Mouse (Mus musculus) urinary bladder, adult 2 months (tissue): ENCODE results near the gene Lekr1. TPM values are rescaled to one million over a fixed set of nuclear protein-coding genes. Genes with fewer than 3 reads are reported as not detected.

Experiments
- DNase-seq: peaks from one replicate; pipeline ENCODE4 v3.0.0; 2022; ENCODE audit warnings: low spot score
- polyA plus RNA-seq: library from polyadenylated mRNA; depleted of rRNA; stranded (reverse); fragments of >200 nt; gene quantifications from 2 replicates; pipeline ENCODE4 v1.2.3, GENCODE M21; 2012

The Lekr1 gene
- polyA plus RNA-seq, 1 experiment: 5.7 TPM

DNA sequence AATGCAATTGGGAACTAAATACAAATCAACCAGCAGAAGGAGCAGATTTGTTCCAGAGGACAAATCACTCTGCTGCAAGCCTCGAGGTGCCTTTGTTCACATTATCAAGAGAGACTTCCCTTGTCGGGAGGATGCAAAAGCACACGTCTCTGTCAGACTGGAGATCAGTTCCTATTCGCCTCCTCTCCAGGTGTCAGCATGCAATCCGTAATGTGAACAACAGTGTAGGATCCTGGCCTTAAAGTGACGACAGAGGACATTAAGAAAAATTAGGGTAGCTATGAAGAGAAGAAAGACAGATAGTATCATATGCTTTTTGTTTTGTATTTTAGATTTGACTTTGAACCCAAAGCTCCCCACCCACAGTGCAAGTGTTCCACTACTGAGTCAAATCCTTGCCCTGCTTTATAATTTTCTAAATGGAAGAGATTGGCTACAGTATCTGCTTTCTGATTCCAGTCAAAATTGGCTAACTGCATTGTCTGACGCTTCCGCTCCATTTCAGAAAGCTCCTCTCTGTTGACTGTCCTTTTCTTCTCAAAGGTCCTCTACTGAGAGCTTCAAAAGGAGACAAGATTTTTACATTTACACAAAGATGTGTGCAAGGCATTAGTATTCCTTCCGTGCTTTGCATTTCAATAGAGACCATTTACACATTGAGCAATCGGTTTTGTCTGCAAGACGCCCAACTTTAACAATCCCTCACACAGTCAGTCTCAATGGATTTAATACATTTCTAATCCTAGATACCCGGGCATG is 8.9 kb upstream of the Lekr1 start:
- no peak for DNase-seq

DNA sequence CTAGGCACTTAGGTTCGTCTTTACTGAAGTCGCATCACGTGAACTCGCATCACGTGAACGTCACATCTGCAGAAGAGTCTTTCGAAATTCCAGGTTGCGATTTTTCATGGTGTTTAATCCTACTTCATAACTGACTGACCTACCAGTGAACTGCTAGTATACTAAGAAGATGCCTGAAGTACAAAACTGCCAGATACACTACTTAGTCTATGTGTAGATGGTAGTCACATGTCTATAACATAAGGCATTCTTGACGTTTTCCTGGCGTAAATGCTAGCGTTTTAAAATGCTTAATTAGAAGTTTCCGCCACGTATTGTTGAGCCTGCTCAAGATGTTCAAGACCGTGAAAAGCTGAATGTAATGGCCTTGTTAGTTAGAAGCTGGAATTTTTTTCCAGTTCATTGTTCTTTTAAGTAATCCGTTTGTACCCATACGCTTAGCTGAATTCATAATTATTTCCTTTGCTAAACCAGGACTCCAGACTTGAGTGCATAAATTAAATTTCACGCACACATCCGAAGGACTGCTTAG is 7.9 kb upstream of the Lekr1 start:
- no peak for DNase-seq

DNA sequence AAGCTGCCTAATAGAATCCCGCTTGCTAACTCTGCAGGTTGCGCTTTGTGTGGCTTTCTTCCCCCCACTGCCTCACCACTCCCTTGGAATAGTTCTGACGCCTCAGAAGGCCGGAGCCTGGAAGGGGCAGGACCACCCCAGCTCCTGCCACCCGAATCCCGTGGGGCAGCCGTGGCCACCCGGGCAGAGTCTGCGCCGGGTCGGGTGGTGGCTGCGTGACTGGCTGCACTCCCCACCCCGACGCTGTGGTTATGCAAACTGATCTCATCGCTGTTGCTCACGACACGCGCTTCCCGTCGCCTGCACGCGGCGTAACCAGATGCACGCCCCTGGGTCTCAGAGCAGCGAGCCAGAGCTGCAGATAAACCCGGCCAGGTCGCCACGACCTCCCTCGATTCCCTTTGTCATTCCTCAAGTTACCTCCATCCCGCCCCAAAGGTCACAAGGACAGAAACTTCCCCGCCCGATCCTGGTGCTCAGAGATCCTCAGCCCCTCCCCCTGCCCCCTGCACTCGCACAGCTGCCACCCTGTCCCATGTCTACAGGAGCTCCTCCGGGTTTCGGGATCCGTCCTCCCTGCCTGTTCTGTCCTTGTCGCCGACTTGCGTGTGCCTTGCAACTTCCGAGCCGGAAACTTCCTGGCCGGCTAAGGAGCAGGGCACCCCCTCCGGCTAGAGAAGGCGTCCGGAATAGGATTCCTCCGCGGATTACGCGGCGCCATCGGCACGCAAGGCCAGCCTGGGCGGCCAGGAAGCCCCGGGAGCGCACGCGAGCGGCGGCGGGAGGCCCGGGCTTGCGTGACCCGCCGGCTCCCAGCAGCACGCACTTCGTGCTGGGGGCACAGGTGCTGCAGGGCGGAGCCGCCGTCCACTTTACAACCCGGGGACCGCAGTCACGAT is 7.1 kb upstream of the Lekr1 start:
- DNase-seq: peak; percentile 74

DNA sequence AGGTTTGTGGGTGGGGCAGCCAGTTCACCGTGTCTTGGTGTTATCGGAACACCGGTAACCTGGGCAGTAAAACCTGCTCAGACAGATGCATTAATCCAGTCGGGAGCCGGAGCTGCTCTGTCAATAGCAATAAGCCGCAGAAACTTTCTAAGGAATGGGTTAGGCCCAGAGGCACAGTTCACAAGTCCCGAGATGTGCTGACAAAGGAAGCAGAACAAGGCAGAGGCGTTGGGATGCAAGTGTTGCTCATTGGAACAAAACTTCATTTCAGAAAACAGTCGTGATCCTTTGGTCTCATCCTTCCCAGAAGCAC is 6.5 kb upstream of the Lekr1 start:
- no peak for DNase-seq

DNA sequence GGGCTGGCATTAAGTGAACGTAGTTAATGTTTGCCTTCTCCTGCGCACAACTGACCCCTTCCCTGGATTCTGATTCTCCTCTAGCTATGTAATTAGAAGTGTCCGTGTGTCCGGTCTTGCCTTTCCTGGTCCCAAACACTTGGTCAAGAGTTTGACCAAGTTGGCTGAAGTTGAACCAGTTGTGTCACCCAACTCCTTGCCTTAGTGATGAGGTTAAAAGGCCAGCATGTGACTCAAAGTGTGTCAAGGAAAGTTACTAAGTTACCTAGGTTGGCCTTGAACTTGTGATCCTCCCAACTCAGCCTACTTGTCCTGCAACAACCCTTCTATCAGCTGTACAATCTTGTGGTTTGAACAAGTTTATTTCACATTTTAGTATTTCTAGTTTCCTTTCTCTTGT is 5.7 kb upstream of the Lekr1 start:
- no peak for DNase-seq

DNA sequence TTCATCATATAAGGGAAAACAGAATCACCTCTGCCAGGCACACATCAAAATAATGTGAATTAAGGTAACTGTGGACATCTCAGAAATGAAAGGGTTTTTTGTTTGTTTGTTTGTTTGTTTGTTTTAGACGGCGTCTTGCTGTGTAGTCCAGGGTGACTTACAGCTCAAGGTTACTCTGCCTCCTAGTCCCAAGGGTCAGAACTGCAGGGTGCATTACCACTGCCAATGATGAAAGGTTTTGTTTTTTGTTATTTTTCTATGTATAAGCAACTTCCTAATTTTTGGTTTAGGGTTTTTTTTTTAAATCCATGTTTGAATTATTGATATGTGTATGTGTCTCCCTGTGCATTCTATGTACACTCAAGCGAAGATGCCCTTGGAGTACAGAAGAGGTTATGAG is 4.3 kb upstream of the Lekr1 start:
- no peak for DNase-seq

DNA sequence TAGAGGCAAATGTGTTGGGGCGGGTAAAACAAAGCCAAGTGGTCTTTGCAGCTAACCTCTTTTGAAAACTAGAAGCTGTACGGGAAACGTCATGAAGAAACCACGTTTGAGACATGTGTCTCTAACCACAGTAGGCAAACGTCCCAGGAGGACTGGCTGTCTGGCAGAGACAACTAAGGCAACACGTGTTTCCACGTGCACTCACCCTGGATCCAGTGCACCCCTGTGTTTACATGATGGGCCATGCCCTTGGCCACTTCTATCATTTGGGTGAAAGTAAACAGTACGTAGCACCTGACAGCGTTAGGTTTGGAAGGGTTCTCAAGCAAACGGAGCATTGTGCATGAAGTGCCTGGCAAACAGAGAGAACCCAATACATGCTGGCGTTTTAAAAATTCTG is 2.9 kb upstream of the Lekr1 start:
- DNase-seq: no peak

DNA sequence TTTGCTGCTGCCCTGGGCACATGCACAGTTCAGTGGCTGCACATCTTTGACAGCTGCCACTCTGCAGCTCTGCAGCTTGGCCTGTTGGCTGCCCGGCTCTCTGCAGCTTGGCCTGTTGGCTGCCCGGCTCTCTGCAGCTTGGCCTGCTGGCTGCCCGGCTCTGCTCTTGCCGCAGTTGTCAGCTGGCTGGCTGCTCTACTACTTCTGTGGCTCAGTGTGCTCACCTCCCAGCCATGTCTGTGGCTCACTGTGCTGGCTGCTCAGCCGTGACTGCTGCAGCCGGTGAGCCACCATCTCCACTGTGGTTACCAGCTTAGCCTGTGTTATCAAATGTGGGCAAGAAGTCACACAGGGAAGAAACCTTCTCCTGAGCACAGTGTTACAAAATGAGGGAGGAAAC is 4.2 kb downstream of the Lekr1 start:
- no peak for DNase-seq

DNA sequence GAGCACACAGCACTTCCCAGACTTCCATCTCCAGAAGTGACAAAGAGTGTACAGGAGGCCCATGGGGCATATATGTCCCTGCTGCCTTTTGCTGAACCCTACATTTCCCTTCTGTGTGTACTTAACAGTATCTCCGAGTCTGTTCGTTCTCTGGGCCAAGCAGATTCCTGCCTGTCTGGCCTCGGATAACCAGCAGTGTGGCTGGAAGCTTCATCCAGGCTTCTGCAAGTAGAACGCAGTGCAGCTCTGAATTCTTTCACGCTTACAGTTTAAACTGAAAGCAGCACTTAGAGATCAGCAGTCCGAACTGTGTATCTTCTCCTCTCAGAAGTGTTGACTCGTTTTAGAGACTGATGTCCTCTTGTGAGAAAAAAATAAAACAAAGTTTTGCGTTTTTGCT is 7.7 kb downstream of the Lekr1 start:
- no peak for DNase-seq

DNA sequence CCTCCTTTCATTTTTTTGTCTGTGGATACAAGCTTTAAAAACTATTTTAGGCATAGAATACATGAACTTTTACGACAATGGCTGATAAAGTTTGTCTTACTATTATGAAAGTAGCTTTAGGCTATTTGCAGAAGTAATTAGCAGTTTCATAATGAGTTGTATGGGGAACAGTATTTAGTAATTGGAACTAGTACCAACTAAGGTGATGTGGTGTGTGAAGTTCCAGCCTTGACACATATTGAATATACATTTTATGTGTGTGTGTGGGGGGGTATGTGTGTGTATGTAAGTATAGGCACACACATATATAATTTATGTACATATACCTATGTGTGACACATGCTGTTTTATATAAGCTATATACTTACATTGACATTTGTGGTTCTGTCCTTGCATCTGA is 14.6 kb downstream of the Lekr1 start:
- DNase-seq: no peak

DNA sequence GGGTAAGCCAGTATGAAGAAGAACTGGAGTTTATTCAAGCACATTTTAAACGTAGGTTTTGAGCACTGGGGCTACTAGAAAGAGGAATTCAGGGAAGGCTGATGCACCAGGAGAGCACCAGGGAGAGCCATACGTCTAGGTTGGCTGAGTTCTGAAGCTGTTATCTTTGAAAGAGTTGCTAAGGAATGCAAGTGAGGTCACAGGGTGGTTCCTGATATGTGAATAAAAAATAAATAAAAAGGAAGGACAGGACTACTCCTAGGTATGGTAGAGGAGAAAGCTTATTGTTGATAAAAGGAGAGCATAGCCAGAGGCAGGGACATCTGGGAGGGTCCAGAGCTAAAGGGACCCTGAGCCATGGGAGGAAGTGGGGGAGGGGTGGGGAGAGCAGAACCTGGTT is 23.7 kb downstream of the Lekr1 start:
- no peak for DNase-seq

DNA sequence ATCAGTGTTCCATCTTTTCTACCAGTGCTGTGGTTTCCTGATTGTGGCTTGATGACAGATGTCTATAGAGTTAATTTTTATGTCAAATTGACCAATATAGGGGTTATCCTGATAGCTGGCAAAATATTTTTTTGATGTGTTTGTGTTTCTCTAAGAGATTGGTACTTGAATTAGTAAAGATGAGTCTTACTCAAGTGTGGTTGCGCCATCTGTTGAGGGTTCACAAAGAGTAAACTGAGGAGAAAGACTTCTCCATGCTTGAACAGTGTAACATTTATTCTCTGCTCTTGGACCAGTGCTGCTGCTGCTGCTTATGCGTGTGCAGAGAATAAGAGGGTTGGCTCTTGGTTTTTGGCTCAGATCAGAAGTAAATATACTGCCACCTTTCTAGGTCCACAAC is 24.8 kb downstream of the Lekr1 start:
- no peak for DNase-seq

DNA sequence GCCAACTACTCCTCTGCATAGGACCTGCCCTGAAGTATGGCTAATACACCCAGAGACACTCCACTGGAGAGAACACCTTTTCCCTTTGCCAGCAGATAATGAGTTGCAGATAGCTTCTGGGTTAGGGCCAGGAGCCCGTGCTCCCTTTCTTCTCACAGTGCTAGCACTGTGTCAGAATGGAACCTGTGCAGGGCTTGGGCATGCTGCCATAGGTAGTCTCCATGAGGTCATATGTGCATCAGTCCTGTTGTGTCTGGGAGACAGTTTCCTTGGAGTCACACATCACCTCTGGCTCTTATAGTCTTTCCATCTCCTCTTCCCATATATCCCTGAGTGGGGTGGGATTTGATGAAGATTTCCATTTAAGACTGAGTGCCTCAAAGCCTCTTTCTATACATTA is 33.7 kb downstream of the Lekr1 start:
- DNase-seq: no peak

DNA sequence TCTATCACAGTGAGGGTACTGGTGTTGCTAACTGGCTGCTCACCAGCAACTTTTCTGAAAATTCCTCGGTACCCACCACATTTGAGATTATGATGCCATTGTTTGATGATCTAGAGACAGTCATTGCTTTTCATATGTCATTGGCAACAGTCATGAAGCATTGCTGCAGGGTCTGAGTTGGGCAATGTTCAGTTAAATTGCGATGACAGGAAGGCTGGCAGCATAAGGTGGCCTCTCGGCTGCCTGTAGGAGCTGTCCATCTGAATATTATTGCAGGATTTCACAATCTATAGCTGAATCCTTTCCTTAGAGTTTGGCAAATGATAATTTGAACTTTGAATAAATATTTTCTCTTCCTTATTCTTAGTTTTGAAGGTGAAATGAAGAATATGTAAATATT is 48.3 kb downstream of the Lekr1 start:
- no peak for DNase-seq

DNA sequence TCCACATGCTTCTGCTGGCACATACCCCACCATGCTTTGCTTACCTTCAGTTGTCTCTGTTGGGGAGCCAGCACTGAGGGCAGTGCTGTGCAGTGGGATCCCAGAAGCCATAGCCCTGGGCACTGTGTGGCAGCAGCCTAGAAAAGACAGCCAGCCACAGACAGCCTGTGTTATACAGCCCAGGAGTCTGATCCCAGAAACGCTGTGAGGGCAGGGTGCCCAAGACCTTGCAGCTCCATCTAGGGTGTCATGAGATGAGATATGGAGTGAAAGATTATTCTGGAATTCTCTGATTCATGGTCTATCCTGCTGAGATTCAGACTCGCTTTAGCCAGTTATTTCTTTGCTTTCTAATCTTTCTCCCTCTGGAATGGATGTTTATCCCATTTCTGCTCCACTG is 51.4 kb downstream of the Lekr1 start:
- DNase-seq: no peak

DNA sequence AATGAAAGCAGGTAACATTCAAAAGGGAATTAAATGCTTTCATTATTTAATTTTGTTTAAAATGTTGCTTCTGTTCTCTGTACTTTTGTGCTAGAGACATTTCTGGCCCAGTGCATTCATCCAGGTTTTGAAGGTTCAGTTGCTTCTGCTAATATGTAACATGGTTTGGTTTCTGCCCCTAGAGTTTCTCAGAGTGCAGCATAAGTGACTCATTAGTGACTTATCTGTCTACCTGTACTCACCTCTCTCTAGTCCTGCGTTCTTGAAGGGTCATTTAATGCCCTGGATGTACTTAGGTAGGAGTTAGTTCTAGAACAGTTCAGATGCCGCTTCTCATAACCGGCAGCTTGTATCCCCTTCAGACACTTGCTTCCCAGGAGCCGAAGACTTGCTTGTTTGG is 56.9 kb downstream of the Lekr1 start:
- DNase-seq: no peak

DNA sequence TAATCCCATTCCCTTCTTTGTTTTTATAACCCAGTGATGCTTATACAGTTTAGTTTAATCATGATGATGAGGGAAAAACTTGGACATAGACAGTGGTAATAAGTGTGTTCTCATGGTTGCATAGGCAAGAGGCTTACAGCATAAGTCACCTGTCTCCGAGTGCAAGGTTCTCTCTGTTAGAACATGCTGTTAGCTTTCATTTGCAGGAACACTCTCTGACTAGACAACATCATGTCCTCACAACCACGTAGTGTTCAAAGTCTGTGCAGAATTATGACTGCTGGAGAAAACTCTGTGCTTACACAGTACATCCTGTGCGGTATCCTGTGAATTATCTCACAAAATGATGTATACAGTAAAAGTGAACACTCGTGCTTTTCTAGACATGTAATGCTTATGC is 57.6 kb downstream of the Lekr1 start:
- DNase-seq: no peak

DNA sequence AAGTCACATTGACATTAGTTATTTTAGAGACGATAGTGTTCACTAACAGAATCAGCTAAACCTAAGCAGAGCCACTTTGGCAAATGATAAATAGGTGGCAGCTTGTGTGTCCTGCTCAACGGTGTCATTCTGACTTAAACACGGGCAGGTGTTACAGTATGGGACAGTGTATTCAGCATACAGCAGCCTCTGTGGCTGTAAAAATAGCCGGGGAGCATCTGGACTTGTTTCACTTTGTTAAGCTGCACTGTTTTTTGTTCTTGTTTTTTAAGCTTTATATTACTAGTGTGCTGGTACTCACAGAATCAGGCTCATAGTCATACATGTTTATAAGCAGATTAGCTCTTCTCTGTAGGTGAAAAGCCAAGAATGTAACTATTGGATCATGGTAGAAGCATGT is 71.8 kb downstream of the Lekr1 start:
- DNase-seq: no peak

DNA sequence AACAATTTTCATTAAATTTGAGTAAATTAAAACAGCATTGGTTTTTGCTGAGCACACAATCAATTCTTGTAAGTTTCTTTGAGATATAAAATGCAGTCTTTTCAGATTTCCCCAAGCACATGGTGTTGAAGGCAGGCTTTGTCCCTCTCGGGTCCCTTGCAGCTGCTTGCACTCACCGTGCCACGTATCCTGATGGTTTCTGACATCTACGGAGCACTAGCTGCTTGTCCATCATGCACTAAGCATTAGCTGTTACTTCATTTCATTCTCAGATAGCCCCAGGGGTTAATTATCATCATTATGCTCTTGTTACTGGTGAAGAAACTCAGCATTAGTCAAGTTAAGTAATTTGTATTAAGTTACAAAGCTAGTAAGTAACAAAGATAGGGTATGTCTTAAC is 78.9 kb downstream of the Lekr1 start:
- DNase-seq: no peak

DNA sequence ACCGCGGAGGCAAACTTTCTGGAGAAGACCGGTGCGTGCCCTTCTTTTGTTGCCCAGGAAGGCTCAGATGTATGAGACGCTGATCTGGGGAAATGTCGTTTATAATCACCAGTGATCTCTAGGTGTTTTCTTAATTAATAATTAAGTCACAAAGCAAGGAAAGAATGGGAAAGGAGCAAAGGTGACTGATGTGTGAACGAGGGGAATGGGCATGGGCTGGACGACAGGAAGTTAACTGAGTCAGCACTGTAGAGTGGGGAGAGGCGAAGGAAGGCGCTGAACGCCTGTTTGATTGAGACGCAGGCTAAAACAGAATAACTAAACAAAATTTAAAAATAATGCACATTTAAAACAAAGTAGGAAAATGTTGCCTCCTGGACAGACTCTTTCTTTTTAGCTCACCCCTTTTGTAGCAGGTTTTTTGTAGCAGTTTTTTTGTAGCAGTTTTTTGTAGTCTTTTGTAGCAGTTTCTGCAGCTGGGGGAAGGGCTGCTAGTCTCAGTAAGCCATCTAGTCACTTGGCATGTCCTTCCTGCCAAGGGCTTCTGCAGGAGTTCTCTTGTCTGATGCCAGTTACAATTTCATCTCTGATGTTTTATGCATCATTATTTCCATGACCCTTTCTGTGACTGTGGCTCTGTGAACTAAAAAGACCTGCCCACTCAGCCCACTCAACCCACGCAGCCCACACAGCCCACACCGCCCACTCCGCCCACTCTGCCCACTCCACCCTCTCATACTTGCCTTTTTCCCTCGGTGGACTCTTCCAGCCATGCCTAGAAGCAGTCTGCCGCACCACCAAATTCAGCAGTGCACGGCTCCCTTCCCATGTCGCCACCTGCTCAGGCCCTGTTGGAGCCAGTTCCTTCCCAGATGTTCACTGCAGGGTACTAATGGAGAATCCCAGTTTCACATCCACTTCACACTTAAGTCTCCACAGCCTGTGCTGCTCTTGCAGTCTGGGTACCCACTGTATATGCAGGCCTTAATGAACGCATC is 98.8 kb downstream of the Lekr1 start:
- DNase-seq: no peak

DNA sequence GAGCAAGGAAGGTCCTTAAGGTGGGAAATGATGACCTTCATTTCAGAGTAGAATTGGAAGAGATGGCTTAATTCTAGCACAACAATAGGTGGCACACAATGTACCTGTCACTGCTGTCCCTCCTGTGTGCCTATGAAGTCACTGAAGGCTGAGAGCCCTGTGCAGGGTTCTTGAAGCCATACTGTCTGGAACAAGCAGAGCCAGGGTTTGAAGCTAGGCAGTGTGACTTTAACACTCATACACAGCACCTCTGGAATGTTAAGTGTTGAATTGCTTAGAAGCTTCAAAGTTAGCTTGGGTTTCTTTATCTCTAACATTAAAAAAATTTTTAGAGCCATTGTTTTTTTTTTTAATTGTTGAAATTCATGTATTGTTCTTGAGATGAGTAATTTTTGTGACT is 100.4 kb downstream of the Lekr1 start:
- DNase-seq: no peak
